Mouse (Mus musculus): ENCODE results near the gene Rce1.
A peak's percentile ranks its signal among the peaks of the same experiment; 100 is the strongest.

DNA sequence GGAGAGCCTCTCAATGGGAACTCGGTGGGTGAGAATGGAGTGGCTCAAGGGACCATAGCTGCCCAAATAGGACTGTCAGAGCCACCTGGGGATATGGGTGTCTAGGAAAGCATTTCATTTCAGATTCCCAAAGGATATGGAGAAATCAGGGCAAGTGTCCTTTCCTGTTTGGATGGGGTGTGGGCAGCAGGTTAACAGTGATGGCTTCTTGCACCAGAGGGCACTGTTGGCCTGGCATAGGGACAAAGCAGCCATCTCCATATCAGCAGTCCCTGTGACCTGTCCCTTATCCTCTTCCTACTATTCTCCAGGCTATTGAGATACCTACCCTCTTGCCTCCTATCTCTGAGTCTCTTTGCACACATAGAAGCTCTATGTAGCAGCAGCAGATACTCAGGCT is 36.4 kb downstream of the Rce1 start:
- peak; percentile 59 for TF ChIP-seq CTCF (IDR thresholded peaks at IDR 0.05; ENCODE audit: low read depth)
- TF ChIP-seq EP300 (IDR thresholded peaks at IDR 0.05; ENCODE audit: low read depth) = no peak
